Mouse (Mus musculus): ENCODE results near the gene Ndc80. TPM values are rescaled to one million over a fixed set of nuclear protein-coding genes. Genes with fewer than 3 reads are reported as not detected.
A peak's percentile ranks its signal among the peaks of the same experiment; 100 is the strongest.
"Not testable (repeated sequence)": the region's sequence is repeated elsewhere in the genome, so short reads cannot be mapped to it uniquely, and the experiment has no call there.

Gene Ndc80
- total RNA-seq, 2 experiments from 2014 or later: 0.13 TPM; not detected in 1

DNA sequence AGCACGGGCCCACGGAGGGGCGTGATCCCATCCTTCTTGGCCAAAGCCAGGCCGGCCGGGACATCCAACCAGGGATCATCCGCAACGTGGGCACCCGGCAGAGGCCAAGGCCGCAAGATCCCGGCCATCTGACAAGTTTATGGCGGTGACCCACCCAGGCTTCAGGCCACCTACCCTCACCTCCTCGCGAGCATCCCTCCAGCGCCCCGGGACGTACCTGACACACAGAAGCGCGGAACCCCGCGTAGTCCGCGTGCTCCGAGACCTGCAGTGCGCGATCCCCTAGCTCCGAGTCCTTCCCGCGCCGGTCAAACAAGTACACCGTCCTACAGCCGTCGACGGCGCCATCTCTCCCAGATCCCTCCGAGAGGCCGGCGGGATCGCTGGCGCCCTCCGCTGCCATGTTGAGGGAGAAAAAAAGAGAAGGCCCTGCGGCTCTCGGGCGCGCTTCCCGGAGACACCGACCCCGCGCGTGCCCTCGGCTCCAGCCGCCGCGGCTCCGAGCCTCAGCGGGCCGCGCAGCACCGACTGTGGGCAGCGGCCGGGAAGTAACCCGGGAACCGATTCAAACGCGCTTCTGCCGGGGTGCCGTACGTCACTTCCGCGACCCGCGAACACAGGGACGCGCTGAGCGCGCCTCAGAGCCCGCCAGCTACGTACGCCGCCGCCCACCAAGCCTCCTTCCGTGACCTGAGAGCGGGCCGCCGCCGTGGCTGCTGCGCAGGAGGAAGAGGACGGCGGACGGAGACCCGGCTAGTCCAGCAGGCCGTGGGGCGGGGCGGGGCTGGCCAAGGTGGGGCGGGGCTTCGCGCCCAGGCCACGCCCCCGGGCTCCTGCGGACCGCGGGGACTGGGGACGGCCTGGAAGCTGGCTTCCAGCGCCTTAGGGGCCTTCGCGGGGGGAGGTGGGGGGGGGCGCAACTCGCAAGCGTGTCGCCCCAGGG lies 51.6 kb downstream of the Ndc80 start, which contains the start of gene Smchd1:
TSS of gene Smchd1 (minus strand) at position 582 of the 943 bp plus-strand sequence.
- Histone ChIP-seq H3K4me3 (peak within 1 kb of the TSS; percentile 80), H3K27ac (peak within 1 kb of the TSS; percentile 96)
- DNase-seq: peak; percentile 96
- 0 out of 2 replicates have a peak, but pooled peaks have one; percentile 4 for TF ChIP-seq CTCF (IDR thresholded peaks at IDR 0.05)
- intact Hi-C loops (cut with DNase I): loop anchor here (5.0 kb wide), 1 partner anchor 52 kb away; the partner anchor contains the start of gene Ndc80

DNA sequence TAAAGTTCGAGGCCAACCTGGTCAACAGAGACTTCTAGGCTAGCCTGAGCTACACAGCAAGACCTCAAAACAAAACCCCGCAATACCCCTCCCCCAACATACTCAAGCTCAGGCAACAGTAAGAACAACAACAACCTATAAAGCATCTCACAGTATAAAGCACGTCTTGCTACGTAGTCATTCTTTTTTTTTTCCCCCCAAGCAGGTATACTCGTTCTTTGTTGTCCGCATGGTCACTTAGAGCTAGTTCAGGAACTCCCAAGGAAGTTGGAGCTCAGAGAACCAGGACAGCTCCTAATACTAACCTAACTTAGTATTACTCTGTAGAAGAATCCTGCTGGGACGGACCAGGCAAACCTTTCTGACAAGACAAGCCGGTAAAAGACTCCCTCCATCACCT lies 52.5 kb downstream of the Ndc80 start:
- DNase-seq: no peak
- TF ChIP-seq CTCF (IDR thresholded peaks at IDR 0.05): no peak
- Histone ChIP-seq H3K27ac (peak overlapping the region; percentile 96; the same call in 1 of the 2 replicates), H3K4me3 (peak overlapping the region; percentile 80)
- intact Hi-C loops (cut with DNase I): no loop called here

DNA sequence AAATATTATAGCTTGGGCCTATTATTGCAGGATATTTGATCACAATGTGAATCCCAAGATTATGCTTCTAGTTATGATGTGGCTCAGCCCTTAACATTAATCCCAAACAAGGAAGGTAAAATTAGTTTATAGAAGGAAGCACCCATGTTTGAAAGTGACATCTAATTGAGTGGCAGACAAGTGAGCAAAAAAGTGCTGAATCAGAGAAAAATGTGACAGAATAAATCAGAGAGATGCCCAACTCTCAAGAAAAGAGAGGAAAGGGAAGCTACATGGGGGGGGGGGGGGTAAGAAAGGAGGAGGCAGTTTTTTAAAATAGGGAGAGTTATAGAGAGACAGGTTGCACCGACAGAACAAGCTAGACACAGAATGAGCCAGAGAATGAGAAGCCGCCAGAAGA lies 55.4 kb downstream of the Ndc80 start:
- H3K4me3 ChIP-seq: no peak overlapping the region
- TF ChIP-seq CTCF (IDR thresholded peaks at IDR 0.05): no peak
- no peak for DNase-seq
- intact Hi-C loops (cut with DNase I): no loop called here
- no peak overlapping the region for H3K27ac ChIP-seq

DNA sequence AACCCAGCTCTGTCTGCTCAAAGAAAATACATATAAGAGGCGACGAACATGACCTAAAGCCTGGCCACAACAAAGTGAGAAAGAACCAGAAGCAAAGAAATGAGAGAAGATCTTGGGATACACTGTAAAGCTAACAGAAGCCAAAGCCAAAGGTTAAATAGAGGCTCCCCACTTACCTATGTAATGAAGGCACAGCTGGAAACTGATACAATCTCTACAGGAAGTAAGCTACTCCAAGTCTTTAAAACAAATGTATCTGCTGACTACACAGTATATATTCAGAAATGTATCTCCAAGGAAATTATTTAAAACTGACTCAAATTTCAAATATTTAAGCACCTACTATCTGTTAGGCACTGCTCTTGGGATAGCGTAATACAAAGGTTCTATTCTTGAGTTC lies 66.3 kb downstream of the Ndc80 start:
- no peak overlapping the region for H3K4me3 ChIP-seq
- no peak for TF ChIP-seq CTCF (IDR thresholded peaks at IDR 0.05)
- no peak overlapping the region for H3K27ac ChIP-seq
- no peak for DNase-seq
- intact Hi-C loops (cut with DNase I): no loop called here

DNA sequence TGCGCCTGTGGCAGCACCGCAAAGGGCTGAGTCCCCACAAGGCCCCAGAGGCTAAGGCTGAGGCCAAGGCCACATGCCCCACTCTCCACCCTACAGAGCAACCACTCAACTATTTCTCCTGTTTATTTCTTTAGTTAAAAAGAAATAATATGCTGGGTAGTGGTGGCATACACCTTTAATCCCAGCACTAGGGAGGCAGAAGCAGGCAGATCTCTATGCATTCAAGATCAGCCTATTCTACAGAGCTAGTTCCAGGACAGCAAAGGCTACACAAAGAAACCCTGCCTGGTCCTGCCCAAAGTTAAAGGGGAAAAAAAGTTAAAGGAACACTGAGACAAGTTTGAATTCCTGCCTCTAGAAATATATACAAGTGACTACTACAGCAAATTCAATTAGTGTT lies 66.8 kb downstream of the Ndc80 start, which contains the start of gene Gm4707:
TSS of gene Gm4707 (minus strand) at position 101 of the 400 bp plus-strand sequence.
- H3K4me3 ChIP-seq: no peak within 1 kb of the TSS
- no peak within 1 kb of the TSS for H3K27ac ChIP-seq
- DNase-seq: no peak
- TF ChIP-seq CTCF (IDR thresholded peaks at IDR 0.05): no peak
- intact Hi-C loops (cut with DNase I): no loop called here

DNA sequence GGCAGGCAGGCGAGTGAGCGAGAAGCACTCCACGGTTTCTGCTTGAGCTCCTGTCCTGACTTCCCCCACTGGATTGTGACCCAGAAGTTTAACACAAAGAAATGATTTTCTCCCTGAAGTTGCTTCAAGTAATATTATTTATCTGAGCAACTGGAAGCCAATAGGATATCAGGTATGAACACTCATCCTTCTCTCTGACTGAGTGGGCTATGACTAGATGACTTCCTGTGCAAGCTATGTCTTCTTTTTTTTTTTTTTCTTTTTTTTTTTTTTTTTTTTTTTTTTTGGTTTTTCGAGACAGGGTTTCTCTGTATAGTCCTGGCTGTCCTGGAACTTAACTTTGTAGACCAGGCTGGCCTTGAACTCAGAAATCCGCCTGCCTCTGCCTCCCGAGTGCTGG lies 69.3 kb downstream of the Ndc80 start:
- DNase-seq; H3K27ac ChIP-seq; intact Hi-C loops (cut with DNase I); H3K4me3 ChIP-seq: not testable (repeated sequence)

Other genes starting within 250 kb of the Ndc80 start
- 1 to 10 TPM; 3.9 to 8.6 TPM for gene Emilin2, start 214.9 kb downstream of the Ndc80 start, total RNA-seq (2021)
- under 1 TPM; 0.73 to 0.82 TPM for gene Gm4707, start 66.9 kb downstream of the Ndc80 start, total RNA-seq (2021)
- 10 to 100 TPM; 11.0 to 12.1 TPM for gene Smchd1, start 51.5 kb downstream of the Ndc80 start, total RNA-seq (2021)
- gene Spdya, start 25.2 kb upstream of the Ndc80 start, total RNA-seq (2021): under 1 TPM; 0.39 to 0.66 TPM
- gene Wdr43, start 89.0 kb upstream of the Ndc80 start, total RNA-seq (2021): 10 to 100 TPM; 28.1 to 30.4 TPM
- 1 to 10 TPM; 2.1 to 4.5 TPM for gene Togaram2, start 146.4 kb upstream of the Ndc80 start, total RNA-seq (2021)
- gene Pcare, start 226.0 kb upstream of the Ndc80 start, total RNA-seq (2021): not detected
- gene Clip4, start 241.6 kb upstream of the Ndc80 start, total RNA-seq (2021): 100 to 1,000 TPM; 104 to 183 TPM

All from gastrocnemius, adult 2 months (tissue).